Mouse (Mus musculus): ENCODE data around the gene Tmem270. TPM values are rescaled to one million over a fixed set of nuclear protein-coding genes. Genes with fewer than 3 reads are reported as not detected.
A peak's percentile ranks its signal among the peaks of the same experiment; 100 is the strongest.

Gene Tmem270
- polyA plus RNA-seq, 1 experiment: 293 TPM

DNA sequence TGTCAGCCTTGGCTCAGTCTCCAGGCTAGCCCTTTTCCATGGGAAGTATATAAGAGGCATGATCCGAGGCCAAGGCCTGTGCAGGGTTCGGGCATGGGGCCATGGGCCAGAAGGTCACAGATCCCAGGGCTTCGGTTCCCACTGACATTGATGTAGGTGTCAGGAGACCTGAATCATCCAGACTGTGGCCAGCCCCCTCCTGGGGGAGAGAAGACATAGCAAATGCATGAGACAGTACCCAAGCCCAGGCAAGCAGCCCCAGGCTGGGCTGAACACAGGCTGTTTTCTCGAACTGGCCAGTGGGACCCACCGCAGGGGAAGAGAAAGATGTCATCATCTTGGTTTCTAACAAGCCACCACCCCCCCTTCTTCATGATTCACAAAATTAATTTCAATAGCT lies 33.9 kb downstream of the Tmem270 start:
- no peak overlapping the region for H3K4me3 ChIP-seq (ENCODE audit: control insufficient read depth, low read depth, low read length)
- TF ChIP-seq POLR2A (IDR thresholded peaks at IDR 0.05; ENCODE audit: control insufficient read depth, low read depth, low read length) (no peak), CTCF (IDR thresholded peaks at IDR 0.05; ENCODE audit: control insufficient read depth, insufficient read depth, insufficient replicate concordance, low read depth, low read length) (no peak)
- H3K27me3 ChIP-seq (ENCODE audit: control insufficient read depth, insufficient read depth, low read length): no peaks in the 10 kb centered on the region
- no peaks in the 10 kb centered on the region for H3K36me3 ChIP-seq (ENCODE audit: control insufficient read depth, insufficient read depth, low read length)
- H3K4me1 ChIP-seq (ENCODE audit: control insufficient read depth, insufficient read depth, low read length): no peaks in the 10 kb centered on the region
- no peak overlapping the region for H3K27ac ChIP-seq (ENCODE audit: control insufficient read depth, insufficient read depth, low read depth, low read length)

DNA sequence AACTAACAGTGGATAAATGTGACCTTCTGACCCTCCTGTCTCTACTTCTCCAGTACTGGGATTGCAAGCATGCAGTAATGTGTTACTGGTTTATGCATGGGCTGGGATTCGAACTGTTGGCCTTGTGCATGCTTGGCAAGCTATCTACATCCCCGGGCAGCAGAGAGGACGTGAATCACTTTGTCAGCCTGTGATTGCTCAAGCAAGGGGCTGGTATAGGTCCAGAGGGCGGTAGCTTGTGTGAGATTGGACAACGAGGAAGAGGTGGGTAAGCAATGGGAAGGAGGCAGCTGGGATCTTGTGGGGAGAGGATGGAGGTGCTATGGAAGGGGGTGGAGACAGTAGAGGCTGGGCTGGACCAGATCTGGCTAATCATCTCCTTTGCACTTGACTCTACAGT lies 38.0 kb downstream of the Tmem270 start:
- H3K27me3 ChIP-seq (ENCODE audit: control insufficient read depth, insufficient read depth, low read length): no peaks in the 10 kb centered on the region
- H3K27ac ChIP-seq (ENCODE audit: control insufficient read depth, insufficient read depth, low read depth, low read length): no peak overlapping the region
- no peak for TF ChIP-seq CTCF (IDR thresholded peaks at IDR 0.05; ENCODE audit: control insufficient read depth, insufficient read depth, insufficient replicate concordance, low read depth, low read length)
- TF ChIP-seq POLR2A (IDR thresholded peaks at IDR 0.05; ENCODE audit: control insufficient read depth, low read depth, low read length): no peak
- H3K36me3 ChIP-seq (ENCODE audit: control insufficient read depth, insufficient read depth, low read length): no peaks in the 10 kb centered on the region
- H3K4me1 ChIP-seq (ENCODE audit: control insufficient read depth, insufficient read depth, low read length): no peaks in the 10 kb centered on the region
- no peak overlapping the region for H3K4me3 ChIP-seq (ENCODE audit: control insufficient read depth, low read depth, low read length)

DNA sequence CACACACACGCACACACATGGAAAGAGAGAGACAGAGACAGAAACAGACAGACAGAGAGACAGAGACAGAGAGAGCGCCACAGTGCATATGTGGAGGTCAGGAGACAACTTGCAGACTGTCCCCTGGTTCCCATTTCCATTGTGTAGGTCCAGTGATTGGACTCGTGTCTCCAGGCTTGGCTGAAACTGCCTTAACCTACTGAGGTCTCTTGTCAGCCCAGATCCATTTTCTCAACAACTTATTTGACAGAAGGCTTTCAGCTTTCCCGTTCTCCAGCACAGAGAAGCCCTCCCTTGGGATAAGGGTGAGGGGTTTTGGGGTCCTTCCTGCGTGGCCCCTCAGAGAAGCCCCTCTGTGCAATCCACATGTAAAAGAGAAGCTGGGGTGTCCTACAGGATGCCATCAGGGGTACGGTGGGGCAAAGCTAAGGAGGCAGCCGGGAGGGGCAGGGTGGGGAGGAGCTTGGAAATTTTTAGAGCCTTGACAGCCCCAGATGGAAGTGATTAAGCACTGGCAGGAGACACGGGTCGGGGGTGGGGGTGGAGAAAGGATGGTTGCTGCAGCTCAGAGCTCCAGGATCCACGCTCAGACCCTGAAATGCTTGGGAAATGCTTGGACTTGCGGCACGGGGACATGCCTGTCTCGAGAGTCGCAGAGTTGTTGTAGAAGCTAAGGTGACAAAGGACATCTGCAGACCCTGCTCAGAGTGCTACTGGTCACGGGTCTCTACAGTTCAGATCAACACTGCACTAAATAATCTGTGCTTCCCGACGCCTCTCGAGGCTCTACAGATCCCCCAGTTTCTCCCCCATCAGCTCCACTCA lies 39.0 kb downstream of the Tmem270 start:
- H3K36me3 ChIP-seq (ENCODE audit: control insufficient read depth, insufficient read depth, low read length): no peaks in the 10 kb centered on the region
- H3K27ac ChIP-seq (ENCODE audit: control insufficient read depth, insufficient read depth, low read depth, low read length): no peak overlapping the region
- H3K27me3 ChIP-seq (ENCODE audit: control insufficient read depth, insufficient read depth, low read length): no peaks in the 10 kb centered on the region
- H3K4me3 ChIP-seq (ENCODE audit: control insufficient read depth, low read depth, low read length): no peak overlapping the region
- no peaks in the 10 kb centered on the region for H3K4me1 ChIP-seq (ENCODE audit: control insufficient read depth, insufficient read depth, low read length)
- TF ChIP-seq CTCF (IDR thresholded peaks at IDR 0.05; ENCODE audit: control insufficient read depth, insufficient read depth, insufficient replicate concordance, low read depth, low read length): no peak

DNA sequence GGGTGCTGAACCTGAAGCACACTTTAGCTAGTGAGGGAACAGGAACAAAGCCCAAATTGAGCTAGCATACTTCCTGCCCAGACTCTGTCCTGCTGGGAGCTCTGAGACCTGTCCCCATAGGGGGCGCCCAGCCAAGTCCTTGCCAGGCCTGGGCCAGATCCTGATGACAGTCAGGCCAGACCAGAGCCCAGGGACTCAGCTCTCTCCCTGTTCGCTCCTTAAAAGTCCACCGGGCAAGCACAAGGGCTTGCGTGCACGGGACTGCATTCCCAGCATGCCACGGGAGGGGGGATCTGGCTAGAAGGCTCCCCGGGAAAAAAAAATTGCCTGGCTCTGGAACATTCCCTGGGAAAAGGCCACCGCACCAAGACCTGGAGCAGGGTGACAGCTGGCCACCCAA lies 41.4 kb downstream of the Tmem270 start:
- TF ChIP-seq POLR2A (IDR thresholded peaks at IDR 0.05; ENCODE audit: control insufficient read depth, low read depth, low read length) (no peak), CTCF (IDR thresholded peaks at IDR 0.05; ENCODE audit: control insufficient read depth, insufficient read depth, insufficient replicate concordance, low read depth, low read length) (no peak)
- Histone ChIP-seq H3K4me3 (ENCODE audit: control insufficient read depth, low read depth, low read length) (no peak overlapping the region), H3K36me3 (ENCODE audit: control insufficient read depth, insufficient read depth, low read length) (no peaks in the 10 kb centered on the region), H3K27ac (ENCODE audit: control insufficient read depth, insufficient read depth, low read depth, low read length) (peak overlapping the region; percentile 52; the same call in 1 of the 2 replicates), H3K4me1 (ENCODE audit: control insufficient read depth, insufficient read depth, low read length) (no peaks in the 10 kb centered on the region), H3K27me3 (ENCODE audit: control insufficient read depth, insufficient read depth, low read length) (no peaks in the 10 kb centered on the region)

DNA sequence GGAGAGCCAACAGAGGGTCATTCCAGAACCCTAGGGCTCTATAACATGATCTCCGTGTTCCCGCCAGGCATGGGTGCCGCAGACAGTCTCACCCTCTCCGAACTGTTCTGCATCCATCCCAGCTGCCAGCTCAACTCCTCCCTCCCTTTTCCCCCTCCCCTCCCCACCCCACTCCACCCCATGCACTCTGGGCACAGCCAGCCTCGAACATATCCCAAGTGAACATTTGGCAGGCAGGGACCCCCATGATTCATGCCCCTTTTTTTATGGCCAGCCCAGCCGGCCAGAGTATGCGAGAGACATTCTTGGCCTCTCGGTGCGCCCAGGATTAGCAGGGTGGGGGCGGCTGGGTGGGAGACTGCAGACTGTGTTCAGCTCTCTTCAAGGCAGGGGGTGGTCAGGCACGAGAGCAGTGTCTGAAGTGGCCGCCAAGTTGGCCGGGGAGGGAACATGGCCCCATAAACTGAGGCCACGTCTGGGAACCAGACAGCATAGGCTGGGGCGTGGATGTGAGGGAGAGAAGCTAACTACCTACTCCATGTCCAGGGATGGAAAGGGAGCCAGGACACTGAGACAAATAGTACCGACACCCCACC lies 44.5 kb downstream of the Tmem270 start:
- Histone ChIP-seq H3K27ac (ENCODE audit: control insufficient read depth, insufficient read depth, low read depth, low read length) (no peak overlapping the region), H3K4me3 (ENCODE audit: control insufficient read depth, low read depth, low read length) (no peak overlapping the region), H3K4me1 (ENCODE audit: control insufficient read depth, insufficient read depth, low read length) (no peaks in the 10 kb centered on the region), H3K36me3 (ENCODE audit: control insufficient read depth, insufficient read depth, low read length) (no peaks in the 10 kb centered on the region), H3K27me3 (ENCODE audit: control insufficient read depth, insufficient read depth, low read length) (no peaks in the 10 kb centered on the region)
- TF ChIP-seq CTCF (IDR thresholded peaks at IDR 0.05; ENCODE audit: control insufficient read depth, insufficient read depth, insufficient replicate concordance, low read depth, low read length) (no peak), POLR2A (IDR thresholded peaks at IDR 0.05; ENCODE audit: control insufficient read depth, low read depth, low read length) (no peak)

DNA sequence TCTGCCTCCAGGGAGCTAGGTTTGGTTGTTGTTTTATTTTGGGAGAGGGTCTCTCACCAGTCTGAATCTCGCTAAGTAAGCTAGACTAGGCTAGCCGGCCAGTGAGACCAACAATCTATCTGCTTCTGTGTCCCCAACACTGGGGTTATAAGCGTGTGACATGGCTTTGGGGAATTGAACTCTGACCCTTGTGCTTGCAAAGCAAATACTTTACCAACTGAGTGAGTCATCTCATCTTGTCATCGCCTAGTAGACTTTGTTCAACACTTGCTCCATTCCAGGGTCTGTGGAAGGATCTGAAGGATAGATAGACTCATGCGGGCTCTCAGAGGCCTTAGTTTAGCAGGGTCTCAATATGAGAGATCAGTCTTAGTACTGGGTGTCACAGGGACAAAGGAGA lies 47.3 kb downstream of the Tmem270 start:
- Histone ChIP-seq H3K4me1 (ENCODE audit: control insufficient read depth, insufficient read depth, low read length) (no peaks in the 10 kb centered on the region), H3K36me3 (ENCODE audit: control insufficient read depth, insufficient read depth, low read length) (no peaks in the 10 kb centered on the region), H3K4me3 (ENCODE audit: control insufficient read depth, low read depth, low read length) (no peak overlapping the region), H3K27ac (ENCODE audit: control insufficient read depth, insufficient read depth, low read depth, low read length) (no peak overlapping the region), H3K27me3 (ENCODE audit: control insufficient read depth, insufficient read depth, low read length) (no peaks in the 10 kb centered on the region)
- no peak for TF ChIP-seq POLR2A (IDR thresholded peaks at IDR 0.05; ENCODE audit: control insufficient read depth, low read depth, low read length)
- TF ChIP-seq CTCF (IDR thresholded peaks at IDR 0.05; ENCODE audit: control insufficient read depth, insufficient read depth, insufficient replicate concordance, low read depth, low read length): no peak

DNA sequence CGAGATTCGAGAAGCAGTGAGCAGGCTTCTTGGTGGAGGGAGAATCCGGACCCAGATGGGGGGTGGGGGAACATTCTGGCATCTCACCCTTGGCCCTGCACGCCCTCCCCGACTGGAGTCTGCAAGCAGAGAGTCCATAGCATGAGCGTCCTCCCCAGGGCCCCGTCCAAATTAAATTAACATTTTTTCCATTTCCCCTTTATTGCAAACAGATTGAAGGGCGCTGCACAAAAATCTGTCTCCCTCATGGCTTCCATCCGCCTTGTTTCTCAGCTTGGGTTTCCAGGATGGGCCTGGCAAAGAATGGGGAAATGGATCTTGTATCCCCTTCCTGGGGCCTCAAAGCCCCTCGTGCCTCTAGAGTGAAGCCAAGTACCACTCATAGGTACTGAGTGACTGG lies 48.2 kb downstream of the Tmem270 start:
- TF ChIP-seq POLR2A (IDR thresholded peaks at IDR 0.05; ENCODE audit: control insufficient read depth, low read depth, low read length): no peak
- Histone ChIP-seq H3K27ac (ENCODE audit: control insufficient read depth, insufficient read depth, low read depth, low read length) (no peak overlapping the region), H3K4me1 (ENCODE audit: control insufficient read depth, insufficient read depth, low read length) (no peaks in the 10 kb centered on the region), H3K4me3 (ENCODE audit: control insufficient read depth, low read depth, low read length) (no peak overlapping the region), H3K27me3 (ENCODE audit: control insufficient read depth, insufficient read depth, low read length) (no peaks in the 10 kb centered on the region), H3K36me3 (ENCODE audit: control insufficient read depth, insufficient read depth, low read length) (no peaks in the 10 kb centered on the region)

Data from testis, adult 2 months (tissue).